Mouse (Mus musculus) CH12.LX (cell line): ENCODE measurements around the gene Spire2. TPM values are rescaled to one million over a fixed set of nuclear protein-coding genes. Genes with fewer than 3 reads are reported as not detected.
A peak's percentile ranks its signal among the peaks of the same experiment; 100 is the strongest.

Experiments used
- DNase-seq: peaks from one replicate; pipeline ENCODE4 v3.0.0-alpha.2; 2013; ENCODE audit errors: extremely low read depth
- H3K27ac ChIP-seq: 2 replicates; pipeline ENCODE4 v1.5.1; 2012; ENCODE audit warnings: low read depth, mild to moderate bottlenecking, control low read depth, moderate library complexity; ENCODE audit not compliant: insufficient read depth
- H3K27me3 ChIP-seq: replicated peaks from 2 replicates; pipeline ENCODE3; 2012; ENCODE audit warnings: inconsistent platforms
- H3K36me3 ChIP-seq, 2 experiments: replicated peaks in 1 of 2; 2 replicates each; pipeline versions ENCODE3 to v1.6.1; 2012; ENCODE audit warnings: inconsistent platforms in 1 of 2, low read length in 1 of 2, mild to moderate bottlenecking in 1 of 2, mixed read lengths in 1 of 2, moderate library complexity in 1 of 2; ENCODE audit not compliant: control insufficient read depth in 1 of 2, insufficient read depth in 1 of 2
- H3K4me1 ChIP-seq, 2 experiments: 2 replicates each; pipeline ENCODE4 v1.6.1; 2012; ENCODE audit warnings: inconsistent platforms in 1 of 2, moderate library complexity in 1 of 2; ENCODE audit not compliant: insufficient read depth in 2 of 2, control insufficient read depth in 1 of 2
- H3K4me2 ChIP-seq: 2 replicates; pipeline ENCODE4 v1.6.1; 2012; ENCODE audit warnings: low read depth, mild to moderate bottlenecking, control low read depth; ENCODE audit not compliant: poor library complexity, insufficient read depth, severe bottlenecking
- H3K4me3 ChIP-seq, 3 experiments: fragments of 150-350 bp in 1 of 3; sonication (generic) in 1 of 3; replicated peaks in 1 of 3; 2 replicates each; pipeline versions ENCODE3 to v1.5.1; 2011 to 2012; ENCODE audit warnings: low read depth in 2 of 3, low read length in 2 of 3, mild to moderate bottlenecking in 2 of 3, moderate library complexity in 2 of 3, control low read depth in 1 of 3, improper control_type of control experiment in 1 of 3, inconsistent platforms in 1 of 3, mixed read lengths in 1 of 3; ENCODE audit not compliant: poor library complexity in 1 of 3
- H3K79me2 ChIP-seq: replicated peaks from 2 replicates; pipeline ENCODE4 v1.6.1; 2012; ENCODE audit warnings: mild to moderate bottlenecking, moderate library complexity; ENCODE audit not compliant: control insufficient read depth, poor library complexity, insufficient read depth, severe bottlenecking; ENCODE audit errors: extremely low read depth
- H3K9ac ChIP-seq: 2 replicates; pipeline ENCODE4 v1.6.1; 2012; ENCODE audit warnings: low read depth, mild to moderate bottlenecking, control low read depth, moderate library complexity; ENCODE audit not compliant: insufficient read depth
- H3K9me3 ChIP-seq: replicated peaks from 2 replicates; pipeline ENCODE3; 2012; ENCODE audit warnings: low read length, inconsistent platforms, mixed read lengths
- BHLHE40 ChIP-seq: IDR thresholded peaks from 2 replicates; pipeline ENCODE4 v1.6.1; 2011; ENCODE audit warnings: mild to moderate bottlenecking, low read depth, low read length, improper control_type of control experiment
- CHD2 ChIP-seq: IDR thresholded peaks from 2 replicates; pipeline ENCODE4 v1.6.1; 2011; ENCODE audit warnings: low read length, improper control_type of control experiment
- CTCF ChIP-seq, 2 experiments: IDR thresholded peaks in 1 of 2; conservative IDR thresholded peaks in 1 of 2; 2 replicates each; pipeline ENCODE4 v1.5.1; 2011 to 2012; ENCODE audit warnings: low read depth in 2 of 2, low read length in 2 of 2, improper control_type of control experiment in 1 of 2, inconsistent platforms in 1 of 2, mild to moderate bottlenecking in 1 of 2, moderate library complexity in 1 of 2
- ELF1 ChIP-seq: IDR thresholded peaks from 2 replicates; pipeline ENCODE4 v1.6.1; 2014; ENCODE audit warnings: low read depth, mild to moderate bottlenecking, inconsistent platforms, low read length, improper control_type of control experiment
- ETS1 ChIP-seq: conservative IDR thresholded peaks from 2 replicates; pipeline ENCODE4 v1.6.1; 2012; ENCODE audit warnings: low read depth, mild to moderate bottlenecking, inconsistent platforms, low read length, improper control_type of control experiment, moderate library complexity
- MAX ChIP-seq: IDR thresholded peaks from 2 replicates; pipeline ENCODE4 v1.6.1; 2011; ENCODE audit warnings: low read length, improper control_type of control experiment
- MAZ ChIP-seq: IDR thresholded peaks from 2 replicates; pipeline ENCODE4 v1.6.1; 2012; ENCODE audit warnings: low read depth, mild to moderate bottlenecking, inconsistent platforms, low read length, improper control_type of control experiment, moderate library complexity
- MEF2A ChIP-seq: IDR thresholded peaks from 2 replicates; pipeline ENCODE4 v1.6.1; 2014; ENCODE audit warnings: low read depth, mild to moderate bottlenecking, inconsistent platforms, low read length, improper control_type of control experiment, borderline replicate concordance
- MXI1 ChIP-seq: IDR thresholded peaks from 2 replicates; pipeline ENCODE4 v1.6.1; 2011; ENCODE audit warnings: mild to moderate bottlenecking, low read depth, low read length, improper control_type of control experiment
- MYC ChIP-seq: IDR thresholded peaks from 2 replicates; pipeline ENCODE4 v1.6.1; 2011; ENCODE audit warnings: low read depth, mild to moderate bottlenecking, improper control_type of control experiment, low read length
- NELFE ChIP-seq: IDR thresholded peaks from 2 replicates; pipeline ENCODE4 v1.6.1; 2011; ENCODE audit warnings: low read depth, low read length, improper control_type of control experiment
- NRF1 ChIP-seq: IDR thresholded peaks from 2 replicates; pipeline ENCODE4 v1.6.1; 2014; ENCODE audit warnings: low read depth, mild to moderate bottlenecking, inconsistent platforms, low read length, improper control_type of control experiment, moderate library complexity
- POLR2AphosphoS2 ChIP-seq: IDR thresholded peaks from 2 replicates; pipeline ENCODE4 v1.6.1; 2011; ENCODE audit warnings: low read depth, low read length, improper control_type of control experiment
- RCOR1 ChIP-seq: conservative IDR thresholded peaks from 2 replicates; pipeline ENCODE4 v1.6.1; 2012; ENCODE audit warnings: low read depth, mild to moderate bottlenecking, inconsistent platforms, low read length, improper control_type of control experiment
- SIN3A ChIP-seq: IDR thresholded peaks from 2 replicates; pipeline ENCODE4 v1.6.1; 2012; ENCODE audit warnings: low read length, improper control_type of control experiment, inconsistent platforms
- TBP ChIP-seq: conservative IDR thresholded peaks from 2 replicates; pipeline ENCODE4 v1.6.1; 2011; ENCODE audit warnings: low read depth, low read length, improper control_type of control experiment
- USF2 ChIP-seq: conservative IDR thresholded peaks from 2 replicates; pipeline ENCODE4 v1.6.1; 2011; ENCODE audit warnings: low read depth, low read length, improper control_type of control experiment
- ZC3H11A ChIP-seq: IDR thresholded peaks from 2 replicates; pipeline ENCODE4 v1.6.1; 2012; ENCODE audit warnings: low read depth, mild to moderate bottlenecking, inconsistent platforms, low read length, improper control_type of control experiment
- ZMIZ1 ChIP-seq: IDR thresholded peaks from 2 replicates; pipeline ENCODE4 v1.6.1; 2012; ENCODE audit warnings: low read depth, mild to moderate bottlenecking, inconsistent platforms, low read length, improper control_type of control experiment
- ZNF384 ChIP-seq: IDR thresholded peaks from 2 replicates; pipeline ENCODE4 v1.6.1; 2012; ENCODE audit warnings: low read depth, low read length, improper control_type of control experiment, inconsistent platforms
- dilution Hi-C: fragments of 300-500 bp; cut with MboI; formaldehyde crosslinking; loops from 2 replicates; pipeline ENCODE4 v1.14.3; 2020; ENCODE audit warnings: low sequenced_read_pairs; ENCODE audit not compliant: extremely low pct_unique_long_range_greater_than_20kb, extremely low pct_ligation_motif_present
- in situ Hi-C: fragments of 300-500 bp; cut with MboI; formaldehyde crosslinking; loops from 3 replicates; pipeline ENCODE4 v1.14.3; 2019; ENCODE audit warnings: low sequenced_read_pairs, low pct_ligation_motif_present, low pct_unique_long_range_greater_than_20kb, mixed read lengths
- polyA plus RNA-seq: library from polyadenylated mRNA; unstranded; fragments of >175 nt; gene quantifications from 2 replicates; pipeline ENCODE4 v1.2.1, GENCODE M21; 2012; ENCODE audit warnings: low read depth; ENCODE audit not compliant: insufficient read length
- total RNA-seq, 2 experiments: library from RNA; depleted of rRNA; stranded (reverse); fragments of 300-350 nt in 1 of 2; fragments of >200 nt in 1 of 2; gene quantifications; 2 replicates each; pipeline ENCODE4 v1.2.3; 2012 to 2014

Spire2 gene
- total and polyA plus RNA-seq, 3 experiments: 1.1 to 2.9 (median 2.6) TPM

- H3K4me3 ChIP-seq: no peak overlapping the region
- no peak overlapping the region for H3K4me2 ChIP-seq
- no peak overlapping the region for H3K9ac ChIP-seq
- H3K4me1 ChIP-seq: peaks cover 0 to 16% of the 10 kb centered on the region in 2 experiments; a peak in 2 of 4 replicates
- no peaks in the 10 kb centered on the region for H3K27me3 ChIP-seq
- in situ Hi-C loops: no loop called here
- DNase-seq: no peak
- H3K27ac ChIP-seq: no peak overlapping the region
- peaks cover 36 to 73% of the 10 kb centered on the region in 2 experiments for H3K36me3 ChIP-seq
- dilution Hi-C loops: no loop called here
- no peak for TF ChIP-seq CTCF (conservative IDR thresholded peaks at IDR 0.05 in 1 of 2, IDR thresholded peaks at IDR 0.05 in 1 of 2; ENCODE audit: low read depth in 2 of 2, low read length in 2 of 2)
- TF ChIP-seq CHD2: no peak
- no peak for TF ChIP-seq MAZ
- no peak for TF ChIP-seq BHLHE40
- TF ChIP-seq SIN3A: no peak
- TF ChIP-seq MXI1: no peak
- no peak for TF ChIP-seq MAX
- no peak for TF ChIP-seq MYC
- no peak for TF ChIP-seq ZNF384
- no peak for TF ChIP-seq POLR2AphosphoS2
- TF ChIP-seq USF2: no peak
- no peak for TF ChIP-seq ETS1
- no peak for TF ChIP-seq NELFE
- TF ChIP-seq ZC3H11A: no peak
- TF ChIP-seq MEF2A: no peak
- TF ChIP-seq ELF1: no peak
- TF ChIP-seq TBP: no peak
- TF ChIP-seq NRF1: no peak
- TF ChIP-seq ZMIZ1: no peak
- TF ChIP-seq RCOR1: no peak
- no peaks in the 10 kb centered on the region for H3K9me3 ChIP-seq
- no peaks in the 10 kb centered on the region for H3K79me2 ChIP-seq
Observed at GRCm38 (mm10) chr8:123298301-123298700, 34.2 kb upstream of the Spire2 start.

GRCm38 (mm10) chr8:123308738-123309137, 23.8 kb upstream of the Spire2 start:
- TF ChIP-seq ETS1 (no peak), CTCF (conservative IDR thresholded peaks at IDR 0.05 in 1 of 2, IDR thresholded peaks at IDR 0.05 in 1 of 2; ENCODE audit: low read depth in 2 of 2, low read length in 2 of 2) (peak in 1 of 2 experiments; percentile 66; a peak in 2 of 4 replicates)
- TF ChIP-seq, all 38 proteins: peak for 1
- no peak overlapping the region for H3K27ac ChIP-seq
- no peaks in the 10 kb centered on the region for H3K4me1 ChIP-seq
- H3K79me2 ChIP-seq: no peaks in the 10 kb centered on the region
- in situ Hi-C loops (no loop called here), dilution Hi-C loops (no loop called here)
- no peaks in the 10 kb centered on the region for H3K9me3 ChIP-seq
- no peak overlapping the region for H3K4me3 ChIP-seq
- H3K9ac ChIP-seq: no peak overlapping the region
- peaks cover 56 to 88% of the 10 kb centered on the region in 2 experiments for H3K36me3 ChIP-seq
- H3K4me2 ChIP-seq: no peak overlapping the region
- DNase-seq: no peak
- no peaks in the 10 kb centered on the region for H3K27me3 ChIP-seq
